Mouse (Mus musculus): ENCODE measurements at regions not wholly inside any gene's neighbourhood (a gene's known extent, or its start where the extent isn't known, plus 50 kb on each side); places are given as distances from the start of the nearest gene placed in this dataset.
A peak's percentile ranks its signal among the peaks of the same experiment; 100 is the strongest.

DNA sequence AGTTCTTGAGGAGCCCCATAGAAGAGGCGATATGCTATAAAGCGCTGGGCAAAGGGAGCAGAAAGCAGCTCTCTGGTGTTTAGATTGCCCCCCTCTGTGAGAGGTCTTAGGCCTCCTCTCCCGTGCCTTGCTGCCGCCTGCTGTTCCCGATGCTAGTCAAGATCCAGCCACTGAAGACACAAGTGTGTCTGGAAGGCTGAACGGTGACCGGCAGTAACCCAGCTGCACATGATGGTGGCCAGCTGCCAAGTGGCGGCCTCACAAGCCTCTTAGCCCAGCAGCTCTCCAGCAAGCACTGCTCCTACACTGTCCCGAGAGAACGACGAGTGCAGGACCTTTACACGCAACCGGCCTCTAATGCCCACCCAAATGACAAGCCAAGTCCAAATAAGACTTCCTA, 104.1 kb upstream of the Abca1 start:
- no peak for TF ChIP-seq POLR2A (IDR thresholded peaks at IDR 0.05; ENCODE audit: borderline replicate concordance, extremely low read depth, insufficient read depth, insufficient read length)
- DNase-seq (ENCODE audit: low spot score): peak; percentile 81

DNA sequence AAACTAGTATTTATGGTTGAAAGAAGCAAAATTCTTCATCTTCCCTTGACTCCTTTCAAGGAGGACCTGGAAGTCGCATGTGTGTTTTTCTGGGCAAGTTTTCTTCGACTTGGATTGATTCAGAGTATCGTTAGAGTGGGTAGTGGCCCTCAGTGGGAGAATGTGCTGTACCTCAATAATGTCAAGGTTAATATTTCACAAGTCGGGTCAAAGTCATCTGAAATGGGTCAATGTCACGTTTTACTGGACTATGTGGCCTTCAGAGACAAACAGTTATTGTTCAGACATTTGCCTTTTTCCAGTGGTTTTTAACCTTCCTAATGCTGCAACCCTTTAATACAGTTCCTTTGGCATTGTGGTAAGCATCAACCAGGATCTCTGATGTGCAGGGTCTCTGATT, 102.8 kb upstream of the Abca1 start:
- DNase-seq (ENCODE audit: low spot score) (no peak), ATAC-seq (ENCODE audit: low FRiP score, low read depth) (no peak)
- Histone ChIP-seq H3K27me3 (ENCODE audit: control insufficient read depth, insufficient read depth, low read length) (no peaks in the 10 kb centered on the region), H3K9ac (ENCODE audit: low read depth, low read length, severe bottlenecking) (no peak overlapping the region), H3K27ac (replicated peaks; ENCODE audit: low read depth, low read length) (no peak overlapping the region), H3K4me2 (replicated peaks; ENCODE audit: low read depth, low read length, severe bottlenecking) (no peak overlapping the region), H3K4me3 (replicated peaks; ENCODE audit: low read length) (no peak overlapping the region), H3K36me3 (ENCODE audit: control insufficient read depth, insufficient read depth, low read length) (no peaks in the 10 kb centered on the region), H3K4me1 (ENCODE audit: control insufficient read depth, insufficient read depth, low read length) (peaks cover 14% of the 10 kb centered on the region), H3K9me3 (ENCODE audit: control insufficient read depth, low read length) (no peaks in the 10 kb centered on the region)
- no peak for TF ChIP-seq POLR2A (IDR thresholded peaks at IDR 0.05; ENCODE audit: borderline replicate concordance, extremely low read depth, insufficient read depth, insufficient read length)
- WGBS: 86% methylated on average over 5 of the region's 5 CpGs

More for the DNA sequence above, 104.1 kb upstream of the Abca1 start:
- WGBS: 36% methylated on average over 13 of the region's 13 CpGs
- Histone ChIP-seq H3K27me3 (ENCODE audit: control insufficient read depth, insufficient read depth, low read length) (no peaks in the 10 kb centered on the region), H3K4me2 (replicated peaks; ENCODE audit: low read depth, low read length, severe bottlenecking) (0 out of 2 replicates have a peak overlapping the region, but pooled peaks have one; percentile 5), H3K27ac (replicated peaks; ENCODE audit: low read depth, low read length) (no peak overlapping the region), H3K9ac (ENCODE audit: low read depth, low read length, severe bottlenecking) (no peak overlapping the region), H3K36me3 (ENCODE audit: control insufficient read depth, insufficient read depth, low read length) (no peaks in the 10 kb centered on the region), H3K4me3 (replicated peaks; ENCODE audit: low read length) (no peak overlapping the region), H3K4me1 (ENCODE audit: control insufficient read depth, insufficient read depth, low read length) (peaks cover 14% of the 10 kb centered on the region), H3K9me3 (ENCODE audit: control insufficient read depth, low read length) (no peaks in the 10 kb centered on the region)
- ATAC-seq (ENCODE audit: low FRiP score, low read depth): peak; percentile 88

DNA sequence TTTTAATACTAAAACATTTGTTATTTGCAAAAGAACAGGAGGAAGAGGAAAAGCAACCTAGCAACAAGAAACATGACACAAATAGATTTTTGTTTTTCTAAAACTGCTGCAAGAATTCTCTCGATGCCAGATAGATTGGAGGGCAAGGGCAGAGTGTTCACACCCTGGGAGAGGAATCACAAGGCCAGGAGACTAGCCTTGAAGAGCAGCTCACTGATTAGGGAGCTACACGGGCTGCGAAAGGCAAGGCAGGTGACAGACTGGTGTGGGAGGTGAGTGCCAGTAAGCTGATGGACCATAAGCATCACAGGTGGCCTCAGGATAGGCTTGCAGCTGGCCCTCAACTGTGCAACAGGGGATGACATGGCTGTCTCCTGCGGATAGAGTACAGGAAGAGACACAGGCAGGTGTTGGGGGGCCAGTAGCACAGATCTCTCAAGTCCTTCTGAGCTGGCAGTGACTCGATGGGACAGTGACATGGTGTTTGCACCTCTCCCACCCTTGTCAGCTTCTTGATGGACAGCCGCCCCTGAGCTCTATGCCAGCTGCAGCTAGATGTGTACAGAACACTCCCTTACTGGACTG, 102.0 kb upstream of the Abca1 start:
- Histone ChIP-seq H3K27ac (replicated peaks; ENCODE audit: low read depth, low read length) (no peak overlapping the region), H3K9ac (ENCODE audit: low read depth, low read length, severe bottlenecking) (no peak overlapping the region), H3K4me2 (replicated peaks; ENCODE audit: low read depth, low read length, severe bottlenecking) (no peak overlapping the region), H3K9me3 (ENCODE audit: control insufficient read depth, low read length) (no peaks in the 10 kb centered on the region), H3K4me1 (ENCODE audit: control insufficient read depth, insufficient read depth, low read length) (peaks cover 14% of the 10 kb centered on the region), H3K4me3 (replicated peaks; ENCODE audit: low read length) (no peak overlapping the region), H3K27me3 (ENCODE audit: control insufficient read depth, insufficient read depth, low read length) (no peaks in the 10 kb centered on the region), H3K36me3 (ENCODE audit: control insufficient read depth, insufficient read depth, low read length) (no peaks in the 10 kb centered on the region)
- no peak for TF ChIP-seq POLR2A (IDR thresholded peaks at IDR 0.05; ENCODE audit: borderline replicate concordance, extremely low read depth, insufficient read depth, insufficient read length)
- DNase-seq (ENCODE audit: low spot score) (no peak), ATAC-seq (ENCODE audit: low FRiP score, low read depth) (no peak)
- 73% methylated on average over 6 of the region's 6 CpGs for WGBS

DNA sequence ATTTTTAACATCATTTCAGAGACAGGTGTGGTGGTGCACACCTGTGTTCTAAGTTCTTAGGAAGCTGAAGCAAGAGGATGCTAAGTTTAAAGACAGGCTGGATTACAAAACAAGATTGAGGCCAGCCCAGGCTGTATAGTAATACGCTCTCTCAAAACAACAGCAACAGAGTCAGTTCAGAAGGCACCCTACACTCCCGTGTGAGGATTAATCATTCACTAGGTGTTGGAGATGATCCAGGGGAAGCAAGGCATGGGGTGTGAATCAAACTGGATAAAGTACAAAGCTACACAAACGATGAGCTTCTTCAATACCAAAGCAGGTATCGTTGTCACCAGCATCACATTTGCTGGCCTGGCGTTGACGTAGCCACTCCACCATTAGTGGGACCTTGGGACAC, 99.3 kb upstream of the Abca1 start:
- TF ChIP-seq POLR2A (IDR thresholded peaks at IDR 0.05; ENCODE audit: borderline replicate concordance, extremely low read depth, insufficient read depth, insufficient read length): no peak
- Histone ChIP-seq H3K4me1 (ENCODE audit: control insufficient read depth, insufficient read depth, low read length) (peaks cover 8% of the 10 kb centered on the region), H3K4me3 (replicated peaks; ENCODE audit: low read length) (no peak overlapping the region), H3K27ac (replicated peaks; ENCODE audit: low read depth, low read length) (no peak overlapping the region), H3K9ac (ENCODE audit: low read depth, low read length, severe bottlenecking) (no peak overlapping the region), H3K4me2 (replicated peaks; ENCODE audit: low read depth, low read length, severe bottlenecking) (no peak overlapping the region), H3K27me3 (ENCODE audit: control insufficient read depth, insufficient read depth, low read length) (no peaks in the 10 kb centered on the region), H3K9me3 (ENCODE audit: control insufficient read depth, low read length) (no peaks in the 10 kb centered on the region), H3K36me3 (ENCODE audit: control insufficient read depth, insufficient read depth, low read length) (no peaks in the 10 kb centered on the region)
- ATAC-seq (ENCODE audit: low FRiP score, low read depth) (no peak), DNase-seq (ENCODE audit: low spot score) (no peak)
- WGBS: 92% methylated on average over 6 of the region's 6 CpGs

DNA sequence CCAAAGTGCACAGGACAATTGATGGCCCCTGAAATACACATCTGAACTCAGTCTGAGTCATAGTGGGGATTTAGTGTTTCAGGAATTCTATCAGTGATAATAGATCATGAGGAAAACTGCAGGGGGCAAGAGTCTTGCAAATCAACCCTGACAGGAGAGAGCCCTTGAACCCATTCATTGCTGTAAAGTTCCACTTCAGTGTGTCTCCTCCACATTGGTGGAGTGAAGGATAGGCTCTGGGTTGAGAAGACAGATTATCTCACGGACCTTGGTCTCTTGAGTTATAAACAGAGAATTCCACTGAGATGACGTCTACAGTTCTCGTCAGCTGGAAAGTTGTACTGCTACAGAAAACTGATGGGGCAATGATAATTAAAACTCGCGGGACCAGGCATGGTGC, 97.3 kb upstream of the Abca1 start:
- Histone ChIP-seq H3K27ac (replicated peaks; ENCODE audit: low read depth, low read length) (no peak overlapping the region), H3K9me3 (ENCODE audit: control insufficient read depth, low read length) (no peaks in the 10 kb centered on the region), H3K27me3 (ENCODE audit: control insufficient read depth, insufficient read depth, low read length) (no peaks in the 10 kb centered on the region), H3K4me3 (replicated peaks; ENCODE audit: low read length) (no peak overlapping the region), H3K36me3 (ENCODE audit: control insufficient read depth, insufficient read depth, low read length) (no peaks in the 10 kb centered on the region), H3K9ac (ENCODE audit: low read depth, low read length, severe bottlenecking) (no peak overlapping the region), H3K4me2 (replicated peaks; ENCODE audit: low read depth, low read length, severe bottlenecking) (no peak overlapping the region), H3K4me1 (ENCODE audit: control insufficient read depth, insufficient read depth, low read length) (no peaks in the 10 kb centered on the region)
- ATAC-seq (ENCODE audit: low FRiP score, low read depth): no peak
- no peak for TF ChIP-seq POLR2A (IDR thresholded peaks at IDR 0.05; ENCODE audit: borderline replicate concordance, extremely low read depth, insufficient read depth, insufficient read length)
- WGBS: 82% methylated on average over 5 of the region's 5 CpGs
- no peak for DNase-seq (ENCODE audit: low spot score)

DNA sequence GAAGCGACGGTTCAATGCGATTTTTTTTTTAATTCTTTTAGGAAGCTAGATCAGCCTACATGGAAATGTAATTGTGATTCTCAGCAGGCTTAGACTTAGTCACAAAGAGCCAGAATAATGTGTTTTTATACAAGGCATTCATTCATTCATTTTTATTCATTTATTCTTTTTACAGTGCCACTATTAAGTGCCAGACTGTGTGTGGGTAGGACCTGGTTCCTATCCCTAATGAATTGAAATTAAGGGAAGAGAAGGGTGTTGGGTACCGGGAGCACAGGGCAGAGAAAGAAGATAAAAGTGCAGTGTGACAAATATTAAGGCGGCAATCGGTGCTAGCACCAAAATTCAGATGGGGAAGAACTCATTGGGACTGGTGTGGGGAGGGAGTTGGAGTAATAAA, 94.8 kb upstream of the Abca1 start:
- Histone ChIP-seq H3K4me2 (replicated peaks; ENCODE audit: low read depth, low read length, severe bottlenecking) (no peak overlapping the region), H3K9me3 (ENCODE audit: control insufficient read depth, low read length) (no peaks in the 10 kb centered on the region), H3K9ac (ENCODE audit: low read depth, low read length, severe bottlenecking) (no peak overlapping the region), H3K4me3 (replicated peaks; ENCODE audit: low read length) (no peak overlapping the region), H3K27ac (replicated peaks; ENCODE audit: low read depth, low read length) (no peak overlapping the region), H3K36me3 (ENCODE audit: control insufficient read depth, insufficient read depth, low read length) (no peaks in the 10 kb centered on the region), H3K27me3 (ENCODE audit: control insufficient read depth, insufficient read depth, low read length) (no peaks in the 10 kb centered on the region), H3K4me1 (ENCODE audit: control insufficient read depth, insufficient read depth, low read length) (no peaks in the 10 kb centered on the region)
- no peak for ATAC-seq (ENCODE audit: low FRiP score, low read depth)
- 88% methylated on average over 6 of the region's 6 CpGs for WGBS
- no peak for TF ChIP-seq POLR2A (IDR thresholded peaks at IDR 0.05; ENCODE audit: borderline replicate concordance, extremely low read depth, insufficient read depth, insufficient read length)
- DNase-seq (ENCODE audit: low spot score): no peak
